Mouse (Mus musculus) liver, embryonic 14.5 days (tissue): ENCODE data around the gene Gm21958. TPM values are rescaled to one million over a fixed set of nuclear protein-coding genes. Genes with fewer than 3 reads are reported as not detected.

Source experiments
- ATAC-seq: fragments of 200-750 bp; cut with Nextera tagmentation; 2 replicates; pipeline ENCODE4 v1.8.0; 2017; ENCODE audit warnings: moderate number of reproducible peaks, mild to moderate bottlenecking, moderate library complexity; ENCODE audit not compliant: insufficient read depth
- DNase-seq, 3 experiments: peaks; one replicate each; pipeline ENCODE4 v3.0.0-alpha.2; 2012 to 2013; ENCODE audit warnings: low read depth in 3 of 3, low spot score in 3 of 3
- H3K27ac ChIP-seq: fragments of 300-500 bp; sonication (generic); 2 replicates; pipeline ENCODE4 v1.5.1; 2014; ENCODE audit warnings: moderate library complexity, mild to moderate bottlenecking, control low read depth, inconsistent platforms
- H3K27me3 ChIP-seq: fragments of 300-500 bp; sonication (generic); 2 replicates; pipeline ENCODE4 v1.6.1; 2014; ENCODE audit warnings: mild to moderate bottlenecking, low read length, moderate library complexity; ENCODE audit not compliant: control insufficient read depth, insufficient read depth
- H3K36me3 ChIP-seq: fragments of 300-500 bp; sonication (generic); replicated peaks from 2 replicates; pipeline ENCODE4 v1.6.1; 2014; ENCODE audit warnings: low read depth; ENCODE audit not compliant: control insufficient read depth, insufficient read depth
- H3K4me1 ChIP-seq, 2 experiments: fragments of 200-500 bp in 1 of 2; fragments of 300-500 bp in 1 of 2; sonication (generic) in 1 of 2; replicated peaks; 2 replicates each; pipeline ENCODE4 v1.6.1; 2012 to 2014; ENCODE audit warnings: antibody characterized with exemption in 1 of 2, inconsistent platforms in 1 of 2, low read length in 1 of 2; ENCODE audit not compliant: control insufficient read depth in 2 of 2, insufficient read depth in 2 of 2
- H3K4me2 ChIP-seq: fragments of 300-500 bp; sonication (generic); 2 replicates; pipeline ENCODE4 v1.6.1; 2014; ENCODE audit warnings: low read depth, mild to moderate bottlenecking, control low read depth, moderate library complexity
- H3K4me3 ChIP-seq, 2 experiments: fragments of 200-500 bp in 1 of 2; fragments of 300-500 bp in 1 of 2; sonication (generic) in 1 of 2; 2 replicates each; pipeline ENCODE4 v1.5.1; 2012 to 2014; ENCODE audit warnings: low read depth in 2 of 2, low read length in 2 of 2, mild to moderate bottlenecking in 2 of 2, control low read depth in 1 of 2, inconsistent platforms in 1 of 2, moderate library complexity in 1 of 2; ENCODE audit not compliant: insufficient read depth in 1 of 2
- H3K9ac ChIP-seq: fragments of 300-500 bp; sonication (generic); replicated peaks from 2 replicates; pipeline ENCODE4 v1.6.1; 2014; ENCODE audit warnings: mild to moderate bottlenecking, control low read depth, moderate library complexity
- H3K9me3 ChIP-seq: fragments of 300-500 bp; sonication (generic); 2 replicates; pipeline ENCODE4 v1.6.1; 2016; ENCODE audit warnings: low read length, mixed read lengths; ENCODE audit not compliant: control insufficient read depth
- CTCF ChIP-seq: IDR thresholded peaks from 2 replicates; pipeline ENCODE4 v1.5.1; 2016; ENCODE audit warnings: antibody characterized with exemption, low read depth, control low read depth
- EP300 ChIP-seq: IDR thresholded peaks from 2 replicates; pipeline ENCODE4 v1.6.1; 2016; ENCODE audit warnings: antibody characterized with exemption, low read depth
- WGBS: fragments of 180-500 bp; shearing (Covaris S2); extraction: QIAGEN DNeasy Blood & Tissue Kit; methylation state at CpG from one replicate; pipeline ENCODE4 v1.1.7; 2014; ENCODE audit not compliant: insufficient replicate concordance; 5-methylcytosine and 5-hydroxymethylcytosine counted together
- polyA plus RNA-seq, 2 experiments: library from polyadenylated mRNA; depleted of rRNA in 1 of 2; stranded (reverse) in 1 of 2; unstranded in 1 of 2; fragments of >200 nt; fragmentation: Nextera tagmentation in 1 of 2; extraction: Ambion mirVana in 1 of 2; gene quantifications; 2 replicates each; pipeline versions ENCODE4 v1.2.1 to v1.2.3; 2012 to 2014

Gene Gm21958
- polyA plus RNA-seq, 2 experiments, result not detected

GRCm38 (mm10) chr3:54685202-54685601 lies 29.0 kb downstream of the Gm21958 start:
- Histone ChIP-seq H3K9ac (no peak overlapping the region), H3K4me3 (no peak overlapping the region), H3K9me3 (no peaks in the 10 kb centered on the region), H3K27me3 (no peaks in the 10 kb centered on the region), H3K4me2 (no peak overlapping the region), H3K4me1 (peaks cover 0 to 7% of the 10 kb centered on the region in 2 experiments; a peak in 1 of 4 replicates), H3K27ac (no peak overlapping the region), H3K36me3 (no peaks in the 10 kb centered on the region)
- WGBS, result 75% methylated on average over 3 of the region's 3 CpGs
- DNase-seq (no peak), ATAC-seq (no peak)
- TF ChIP-seq EP300 (no peak), CTCF (no peak)

GRCm38 (mm10) chr3:54681310-54682204 lies 32.6 kb downstream of the Gm21958 start:
- no peak overlapping the region for H3K4me2 ChIP-seq
- H3K4me3 ChIP-seq, result no peak overlapping the region
- no peaks in the 10 kb centered on the region for H3K9me3 ChIP-seq
- H3K27me3 ChIP-seq, result no peaks in the 10 kb centered on the region
- H3K4me1 ChIP-seq, result peaks cover 0 to 7% of the 10 kb centered on the region in 2 experiments; a peak in 1 of 4 replicates
- no peak for DNase-seq
- WGBS, result 29% methylated on average over 6 of the region's 6 CpGs
- no peaks in the 10 kb centered on the region for H3K36me3 ChIP-seq
- H3K9ac ChIP-seq, result no peak overlapping the region
- ATAC-seq, result no peak
- no peak overlapping the region for H3K27ac ChIP-seq
- TF ChIP-seq CTCF (no peak), EP300 (no peak)

DNA sequence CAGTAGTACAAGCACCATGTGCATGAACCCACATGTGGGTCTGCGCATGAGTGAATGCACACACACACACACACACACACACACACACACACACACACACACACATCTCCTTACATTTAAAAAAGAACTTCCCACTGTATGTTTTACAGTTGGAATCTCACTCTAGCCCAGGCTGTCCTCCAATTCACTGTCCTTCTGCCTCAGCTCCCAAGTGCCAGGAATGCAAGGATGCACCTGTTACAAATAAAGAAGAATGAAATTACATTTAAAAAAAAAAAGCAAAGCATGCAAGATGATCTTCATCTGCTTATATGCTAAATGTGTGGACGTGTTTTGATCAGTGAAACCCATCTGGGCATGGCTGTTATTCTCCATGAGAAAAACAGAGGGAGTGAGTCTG lies 37.3 kb downstream of the Gm21958 start:
- no peak for TF ChIP-seq CTCF
- TF ChIP-seq EP300, result no peak
- 66% methylated on average over 2 of the region's 2 CpGs for WGBS
- H3K27me3 ChIP-seq, result no peaks in the 10 kb centered on the region
- H3K9me3 ChIP-seq, result no peaks in the 10 kb centered on the region
- ATAC-seq (no peak), DNase-seq (no peak)
- H3K9ac ChIP-seq, result no peak overlapping the region
- no peak overlapping the region for H3K4me3 ChIP-seq
- peaks cover 0 to 7% of the 10 kb centered on the region in 2 experiments; a peak in 1 of 4 replicates for H3K4me1 ChIP-seq
- no peak overlapping the region for H3K27ac ChIP-seq
- no peak overlapping the region for H3K4me2 ChIP-seq
- no peaks in the 10 kb centered on the region for H3K36me3 ChIP-seq

- DNase-seq (no peak), ATAC-seq (no peak)
- Histone ChIP-seq H3K4me2 (no peak overlapping the region), H3K9me3 (no peaks in the 10 kb centered on the region), H3K36me3 (no peaks in the 10 kb centered on the region), H3K4me1 (no peaks in the 10 kb centered on the region), H3K4me3 (no peak overlapping the region), H3K27ac (no peak overlapping the region), H3K9ac (no peak overlapping the region), H3K27me3 (no peaks in the 10 kb centered on the region)
- WGBS, result 57% methylated on average over 13 of the region's 13 CpGs
- TF ChIP-seq CTCF (peak; percentile 24; the same call in 1 of the 2 replicates), EP300 (no peak)
Measured at GRCm38 (mm10) chr3:54672557-54673529, 41.3 kb downstream of the Gm21958 start.
